Mouse (Mus musculus) liver, postnatal 0 days (tissue): ENCODE data around the gene Pin1rt1.

Experiments used
- CTCF ChIP-seq: sonication (generic); IDR thresholded peaks from 2 replicates; pipeline ENCODE4 v1.5.1; 2016; ENCODE audit warnings: antibody characterized with exemption, low read depth
- EP300 ChIP-seq: IDR thresholded peaks from 2 replicates; pipeline ENCODE4 v1.6.1; 2016; ENCODE audit warnings: antibody characterized with exemption, low read depth, mild to moderate bottlenecking

GRCm38 (mm10) chr2:104764018-104764417, 47.8 kb upstream of the Pin1rt1 start:
- TF ChIP-seq EP300 = no peak
- no peak for TF ChIP-seq CTCF
